Mouse (Mus musculus) midbrain, embryonic 12.5 days (tissue): ENCODE results near the gene 1810010D01Rik. TPM values are rescaled to one million over a fixed set of nuclear protein-coding genes. Genes with fewer than 3 reads are reported as not detected.

Experiments used
- ATAC-seq: fragments of 200-750 bp; cut with Nextera tagmentation; 2 replicates; pipeline ENCODE4 v1.8.0; 2017; ENCODE audit warnings: low read depth, moderate TSS enrichment, moderate library complexity; ENCODE audit not compliant: low FRiP score
- H3K27ac ChIP-seq: fragments of 300-500 bp; sonication (generic); replicated peaks from 2 replicates; pipeline ENCODE4 v1.5.1; 2016; ENCODE audit warnings: mild to moderate bottlenecking
- H3K27me3 ChIP-seq: fragments of 300-500 bp; sonication (generic); 2 replicates; pipeline ENCODE4 v1.6.1; 2016; ENCODE audit warnings: mild to moderate bottlenecking
- H3K36me3 ChIP-seq: fragments of 300-500 bp; sonication (generic); 2 replicates; pipeline ENCODE4 v1.6.1; 2016
- H3K4me1 ChIP-seq: fragments of 300-500 bp; sonication (generic); 2 replicates; pipeline ENCODE4 v1.6.1; 2016
- H3K4me2 ChIP-seq: fragments of 300-500 bp; sonication (generic); replicated peaks from 2 replicates; pipeline ENCODE4 v1.6.1; 2016; ENCODE audit warnings: mild to moderate bottlenecking, moderate library complexity
- H3K4me3 ChIP-seq: fragments of 300-500 bp; sonication (generic); 2 replicates; pipeline ENCODE4 v1.5.1; 2016; ENCODE audit warnings: mild to moderate bottlenecking
- H3K9ac ChIP-seq: fragments of 300-500 bp; sonication (generic); replicated peaks from 2 replicates; pipeline ENCODE4 v1.6.1; 2016; ENCODE audit warnings: mild to moderate bottlenecking, moderate library complexity
- H3K9me3 ChIP-seq: fragments of 300-500 bp; sonication (generic); 2 replicates; pipeline ENCODE4 v1.6.1; 2016; ENCODE audit warnings: mild to moderate bottlenecking
- WGBS: fragments of 180-500 bp; shearing (Covaris S2); methylation state at CpG from one replicate; pipeline ENCODE4 v1.1.7; 2016; 5-methylcytosine and 5-hydroxymethylcytosine counted together
- polyA plus RNA-seq: library from polyadenylated mRNA; unstranded; fragments of >200 nt; fragmentation: Nextera tagmentation; extraction: Ambion mirVana; gene quantifications from 2 replicates; pipeline ENCODE4 v1.2.1, GENCODE M21; 2016

1810010D01Rik gene
- polyA plus RNA-seq, 1 experiment from 2014 or later = 0.20 TPM

DNA sequence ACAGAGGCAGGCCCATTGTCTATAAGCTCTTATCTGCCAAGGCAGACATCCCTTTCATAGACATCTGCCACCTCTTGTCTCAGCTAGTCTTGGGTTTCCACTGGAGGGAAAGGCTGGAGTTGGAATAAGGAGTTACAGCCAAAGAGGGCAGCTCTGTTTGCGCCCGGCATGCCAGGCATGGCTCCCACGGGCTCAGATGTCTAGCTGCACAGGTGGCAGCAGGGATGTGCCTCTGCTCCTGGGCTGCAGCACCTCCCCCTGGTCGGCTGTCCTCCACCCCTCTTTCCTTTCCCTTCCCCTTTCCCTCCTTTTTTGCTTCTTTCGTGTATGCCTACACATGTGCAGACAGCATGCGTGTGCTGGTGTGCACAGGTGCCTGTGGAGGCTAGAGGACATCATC, 15.1 kb downstream of the 1810010D01Rik start:
- no peak overlapping the region for H3K4me3 ChIP-seq
- H3K36me3 ChIP-seq = no peaks in the 10 kb centered on the region
- peaks cover 25% of the 10 kb centered on the region for H3K4me1 ChIP-seq
- no peaks in the 10 kb centered on the region for H3K9me3 ChIP-seq
- H3K4me2 ChIP-seq = no peak overlapping the region
- ATAC-seq = no peak
- H3K27me3 ChIP-seq = no peaks in the 10 kb centered on the region
- 86% methylated on average over 6 of the region's 6 CpGs for WGBS
- H3K27ac ChIP-seq = no peak overlapping the region
- H3K9ac ChIP-seq = no peak overlapping the region

GRCm38 (mm10) chr7:145190520-145190919, 17.4 kb downstream of the 1810010D01Rik start:
- Histone ChIP-seq H3K9me3 (no peaks in the 10 kb centered on the region), H3K9ac (no peak overlapping the region), H3K4me2 (no peak overlapping the region), H3K27ac (no peak overlapping the region), H3K4me3 (no peak overlapping the region), H3K4me1 (peaks cover 15% of the 10 kb centered on the region), H3K27me3 (no peaks in the 10 kb centered on the region), H3K36me3 (no peaks in the 10 kb centered on the region)
- ATAC-seq = no peak

DNA sequence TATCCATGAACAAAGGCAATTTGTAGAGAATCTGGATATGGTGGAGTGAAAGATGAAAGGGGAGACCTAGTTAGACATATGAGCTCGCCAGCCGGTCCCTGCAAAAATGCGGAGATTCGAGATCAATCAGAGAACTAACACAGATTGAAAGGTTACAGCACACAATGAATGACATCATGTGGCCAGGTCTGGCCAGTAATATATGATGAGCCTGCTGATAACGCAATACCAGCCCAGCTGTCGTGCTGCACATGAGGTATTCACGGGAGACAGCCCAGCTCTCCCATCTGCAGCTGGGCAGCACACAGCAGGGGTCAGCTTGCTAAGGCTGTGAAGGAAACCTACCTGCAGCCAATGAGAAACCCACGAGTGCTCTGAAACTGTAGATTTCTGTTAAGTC, 18.6 kb downstream of the 1810010D01Rik start:
- Histone ChIP-seq H3K9me3 (no peaks in the 10 kb centered on the region), H3K27ac (no peak overlapping the region), H3K4me2 (no peak overlapping the region), H3K36me3 (no peaks in the 10 kb centered on the region), H3K4me3 (no peak overlapping the region), H3K4me1 (peaks cover 7% of the 10 kb centered on the region; the same call in 1 of the 2 replicates), H3K27me3 (no peaks in the 10 kb centered on the region), H3K9ac (no peak overlapping the region)
- no peak for ATAC-seq
- 46% methylated on average over 8 of the region's 8 CpGs for WGBS

GRCm38 (mm10) chr7:145187802-145188201, 20.1 kb downstream of the 1810010D01Rik start:
- ATAC-seq = no peak
- H3K9ac ChIP-seq = no peak overlapping the region
- no peak overlapping the region for H3K4me3 ChIP-seq
- peaks cover 4% of the 10 kb centered on the region; the same call in 1 of the 2 replicates for H3K4me1 ChIP-seq
- H3K9me3 ChIP-seq = no peaks in the 10 kb centered on the region
- H3K36me3 ChIP-seq = no peaks in the 10 kb centered on the region
- H3K27me3 ChIP-seq = no peaks in the 10 kb centered on the region
- no peak overlapping the region for H3K27ac ChIP-seq
- WGBS = 75% methylated on average over 3 of the region's 3 CpGs
- H3K4me2 ChIP-seq = no peak overlapping the region

DNA sequence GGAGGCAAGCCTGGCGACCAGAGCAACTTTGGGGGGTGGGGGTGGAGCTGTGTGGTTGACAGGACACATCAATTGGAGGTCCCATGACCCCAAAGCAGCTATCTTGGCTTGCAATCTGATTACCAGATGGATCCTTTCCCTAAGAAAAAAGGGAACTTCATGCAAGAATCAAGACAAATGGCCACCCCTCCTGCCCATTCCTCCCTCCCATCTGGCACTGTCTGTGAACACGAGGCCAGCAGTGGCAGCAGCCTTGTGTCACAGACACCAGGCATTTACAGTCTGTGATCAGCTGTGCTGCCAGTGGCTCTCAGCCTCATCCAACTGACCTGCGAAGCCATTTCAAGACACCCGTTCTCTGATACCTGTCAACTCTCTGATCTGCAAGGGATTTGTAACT, 25.5 kb downstream of the 1810010D01Rik start:
- peaks cover 4% of the 10 kb centered on the region; the same call in 1 of the 2 replicates for H3K27me3 ChIP-seq
- H3K9me3 ChIP-seq = no peaks in the 10 kb centered on the region
- no peak overlapping the region for H3K4me2 ChIP-seq
- WGBS = 68% methylated on average over 4 of the region's 4 CpGs
- no peak overlapping the region for H3K27ac ChIP-seq
- no peak for ATAC-seq
- no peaks in the 10 kb centered on the region for H3K36me3 ChIP-seq
- H3K4me1 ChIP-seq = peaks cover 22% of the 10 kb centered on the region; the same call in 1 of the 2 replicates
- no peak overlapping the region for H3K4me3 ChIP-seq
- H3K9ac ChIP-seq = no peak overlapping the region

DNA sequence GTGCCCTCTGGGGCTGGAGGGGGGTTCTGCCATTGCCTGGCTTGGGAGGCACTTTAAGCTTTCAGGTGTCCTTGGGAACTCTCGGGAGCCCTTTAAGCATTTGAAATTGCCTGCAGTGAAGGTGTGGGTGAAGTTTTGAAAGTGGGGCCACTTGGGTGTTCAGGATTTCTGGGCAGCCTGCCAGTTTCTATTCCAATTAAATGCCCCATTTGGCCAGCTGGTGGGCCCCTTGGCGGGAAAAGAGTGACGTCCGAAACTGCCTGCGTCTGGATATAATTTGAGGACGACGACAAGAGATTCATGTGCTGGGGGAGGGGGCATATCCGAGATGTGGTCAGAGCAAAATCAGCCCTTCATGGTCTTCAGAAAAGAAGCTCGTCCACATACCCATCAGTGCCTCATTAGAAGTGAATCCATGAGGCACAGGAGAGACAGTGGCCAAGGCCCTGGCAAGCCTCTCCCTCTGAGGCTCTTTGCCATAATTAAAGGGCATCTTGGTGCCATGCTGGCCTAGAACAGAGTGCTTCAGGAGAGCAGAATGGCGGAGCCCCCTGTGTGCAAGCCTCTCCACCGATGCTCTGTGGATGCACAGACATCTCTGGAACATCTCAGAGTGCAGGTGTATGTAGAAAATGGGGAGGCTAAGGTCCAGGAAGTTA, 26.4 kb downstream of the 1810010D01Rik start:
- H3K27ac ChIP-seq = no peak overlapping the region
- peaks cover 31% of the 10 kb centered on the region for H3K4me1 ChIP-seq
- WGBS = 77% methylated on average over 11 of the region's 11 CpGs
- no peak overlapping the region for H3K4me3 ChIP-seq
- no peak for ATAC-seq
- H3K36me3 ChIP-seq = no peaks in the 10 kb centered on the region
- H3K4me2 ChIP-seq = no peak overlapping the region
- H3K9ac ChIP-seq = no peak overlapping the region
- H3K27me3 ChIP-seq = peaks cover 4% of the 10 kb centered on the region; the same call in 1 of the 2 replicates
- H3K9me3 ChIP-seq = no peaks in the 10 kb centered on the region

DNA sequence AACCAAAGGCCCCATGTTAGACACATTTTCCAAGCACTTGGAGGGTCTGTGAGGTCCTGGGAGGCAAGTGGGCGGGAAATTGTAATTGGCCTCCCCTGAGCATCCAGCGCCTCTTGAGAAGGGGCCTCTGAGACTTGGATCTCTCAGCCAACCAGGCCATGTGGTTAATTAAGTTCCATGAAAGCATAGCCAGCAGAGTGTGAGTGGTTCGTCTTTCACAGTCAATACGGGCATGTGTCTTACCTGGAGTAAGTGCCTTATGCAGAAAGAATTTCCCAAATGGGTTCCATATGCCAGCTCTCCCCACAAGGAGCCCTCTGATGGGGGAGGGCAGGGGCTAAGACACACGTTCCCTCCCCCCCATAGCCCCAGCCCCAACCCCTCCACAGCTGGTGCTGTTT, 28.2 kb downstream of the 1810010D01Rik start:
- Histone ChIP-seq H3K27me3 (peaks cover 4% of the 10 kb centered on the region; the same call in 1 of the 2 replicates), H3K36me3 (no peaks in the 10 kb centered on the region), H3K27ac (no peak overlapping the region), H3K4me2 (no peak overlapping the region), H3K9ac (no peak overlapping the region), H3K9me3 (no peaks in the 10 kb centered on the region), H3K4me1 (peaks cover 38% of the 10 kb centered on the region), H3K4me3 (no peak overlapping the region)
- no peak for ATAC-seq
- 51% methylated on average over 5 of the region's 5 CpGs for WGBS

DNA sequence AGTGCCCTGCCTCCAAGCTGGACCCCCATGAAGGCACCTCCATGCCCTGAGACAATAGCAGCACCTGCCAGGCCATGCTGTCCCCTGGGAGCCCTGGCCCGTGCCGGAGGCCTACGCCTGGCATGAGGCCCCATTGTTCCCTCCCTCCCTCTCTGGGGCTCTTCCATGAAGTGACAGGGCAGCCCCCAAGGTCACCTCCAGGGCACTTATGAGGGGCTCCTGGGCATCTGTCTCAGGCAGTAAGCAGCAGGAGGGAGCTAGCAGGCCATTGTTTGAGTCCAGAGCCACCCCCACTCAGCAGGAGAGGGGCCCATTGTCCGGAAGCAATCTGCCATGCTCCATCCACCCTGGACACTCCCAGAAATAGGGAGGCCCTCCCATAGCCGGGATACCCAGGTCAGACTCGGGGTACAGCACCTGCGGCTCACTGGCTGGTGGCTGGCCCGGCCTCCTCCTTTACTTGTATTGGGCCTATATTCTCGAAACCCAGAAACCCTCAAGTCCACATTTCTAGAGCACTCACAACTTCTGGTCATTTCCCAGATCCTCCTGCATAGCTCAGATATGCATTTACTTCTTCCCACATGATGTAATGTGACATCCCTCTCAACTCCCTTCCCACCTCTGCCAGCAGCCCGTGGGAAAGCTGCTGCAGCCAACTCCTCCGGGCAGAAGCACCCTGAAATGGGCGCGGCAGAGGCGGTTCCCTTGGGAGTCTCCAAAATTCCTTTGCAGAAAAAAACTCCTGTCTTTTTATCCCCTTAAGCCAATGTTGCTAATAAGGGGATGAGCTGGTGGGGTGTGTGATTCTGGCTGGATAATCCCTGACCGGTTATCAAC, 30.9 kb downstream of the 1810010D01Rik start:
- WGBS = 29% methylated on average over 15 of the region's 15 CpGs
- Histone ChIP-seq H3K4me1 (peaks cover 57% of the 10 kb centered on the region), H3K4me3 (no peak overlapping the region), H3K4me2 (no peak overlapping the region), H3K27ac (peak overlapping the region; percentile 61), H3K36me3 (no peaks in the 10 kb centered on the region), H3K27me3 (peaks cover 7% of the 10 kb centered on the region; the same call in 1 of the 2 replicates), H3K9ac (no peak overlapping the region), H3K9me3 (no peaks in the 10 kb centered on the region)
- ATAC-seq = no peak

DNA sequence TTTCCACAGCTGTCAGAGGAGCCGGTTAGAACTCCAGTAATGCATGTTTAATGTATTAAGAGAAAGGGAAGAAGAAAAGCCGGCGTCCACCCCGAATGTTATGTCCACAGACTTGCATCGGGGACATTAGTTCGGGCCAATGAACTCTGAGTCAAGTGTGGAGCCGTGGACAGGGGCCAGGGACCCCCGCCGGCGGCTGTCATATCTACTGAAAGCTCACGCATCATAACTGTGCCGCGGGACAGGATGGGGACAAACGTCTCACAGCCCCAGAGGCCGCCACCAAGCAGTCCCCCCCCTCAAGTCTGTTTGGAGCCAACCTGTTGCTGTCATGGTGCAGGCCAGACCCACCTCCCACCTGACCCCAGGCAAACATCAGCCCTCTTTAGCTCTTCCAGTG, 34.4 kb downstream of the 1810010D01Rik start:
- Histone ChIP-seq H3K27ac (peak overlapping the region; percentile 77), H3K9ac (no peak overlapping the region), H3K4me2 (peak overlapping the region; percentile 41), H3K9me3 (no peaks in the 10 kb centered on the region), H3K4me1 (peaks cover 37% of the 10 kb centered on the region), H3K36me3 (no peaks in the 10 kb centered on the region), H3K4me3 (0 out of 2 replicates have a peak overlapping the region, but pooled peaks have one; percentile 12), H3K27me3 (peaks cover 7% of the 10 kb centered on the region; the same call in 1 of the 2 replicates)
- 31% methylated on average over 15 of the region's 15 CpGs for whole genome bisulfite sequencing
- ATAC-seq = peak; percentile 44

DNA sequence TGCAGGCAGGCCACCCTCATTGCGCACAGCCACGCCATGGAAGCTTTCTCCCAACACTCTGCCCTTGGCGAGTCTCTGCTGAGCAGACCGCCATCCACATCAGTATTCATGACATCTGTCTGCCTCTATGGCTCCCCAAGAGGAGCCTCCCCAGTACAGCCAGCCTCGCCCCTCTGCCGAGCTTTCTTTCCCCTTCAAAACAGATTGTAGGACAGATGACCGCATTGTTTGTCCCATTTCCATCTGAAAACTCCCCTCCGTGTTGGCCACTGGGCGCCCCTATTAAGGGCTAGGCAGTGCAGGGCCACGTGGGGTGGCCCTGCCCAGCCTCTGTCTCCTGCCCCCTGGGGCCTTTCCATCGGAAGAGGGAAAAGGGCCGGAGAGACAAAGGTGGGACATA, 34.8 kb downstream of the 1810010D01Rik start:
- peaks cover 7% of the 10 kb centered on the region; the same call in 1 of the 2 replicates for H3K27me3 ChIP-seq
- H3K9ac ChIP-seq = 0 out of 2 replicates have a peak overlapping the region, but pooled peaks have one; percentile 13
- 2% methylated on average over 12 of the region's 12 CpGs for WGBS
- no peaks in the 10 kb centered on the region for H3K9me3 ChIP-seq
- H3K4me2 ChIP-seq = peak overlapping the region; percentile 41
- peaks cover 37% of the 10 kb centered on the region for H3K4me1 ChIP-seq
- ATAC-seq = peak; percentile 92
- no peaks in the 10 kb centered on the region for H3K36me3 ChIP-seq
- peak overlapping the region; percentile 12; the same call in 1 of the 2 replicates for H3K4me3 ChIP-seq
- peak overlapping the region; percentile 77 for H3K27ac ChIP-seq

DNA sequence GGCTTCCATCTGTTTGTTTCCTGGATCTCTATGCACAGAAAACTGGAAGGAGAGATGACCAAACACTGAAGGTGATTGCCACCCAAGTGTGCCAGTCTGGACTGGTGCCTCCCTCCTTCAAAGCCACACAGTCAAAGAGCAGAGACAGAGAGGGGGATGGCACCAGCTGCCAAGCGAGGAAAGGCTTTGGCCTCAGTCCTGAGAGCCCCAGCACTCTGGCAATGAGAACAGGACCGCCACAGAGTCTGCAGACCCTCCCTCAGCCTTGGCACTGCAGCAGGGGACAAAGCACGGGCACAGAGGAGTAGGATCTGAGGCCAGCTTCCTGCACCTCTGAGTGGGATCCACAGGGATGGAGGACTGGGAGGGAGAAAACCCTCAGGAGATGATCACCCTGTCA, 38.2 kb downstream of the 1810010D01Rik start:
- Histone ChIP-seq H3K27me3 (peaks cover 18% of the 10 kb centered on the region; the same call in 1 of the 2 replicates), H3K4me3 (no peak overlapping the region), H3K27ac (no peak overlapping the region), H3K9me3 (no peaks in the 10 kb centered on the region), H3K4me2 (no peak overlapping the region), H3K9ac (no peak overlapping the region), H3K4me1 (peaks cover 21% of the 10 kb centered on the region), H3K36me3 (no peaks in the 10 kb centered on the region)
- 86% methylated on average over 3 of the region's 3 CpGs for WGBS
- ATAC-seq = no peak
